Mouse (Mus musculus) mesoderm, embryonic 11.5 days (tissue): ENCODE data around the gene Iqck.

Source experiments
- DNase-seq: peaks from one replicate; pipeline ENCODE4 v3.0.0-alpha.2; 2012; ENCODE audit warnings: low read depth, low spot score

The Iqck gene

DNA sequence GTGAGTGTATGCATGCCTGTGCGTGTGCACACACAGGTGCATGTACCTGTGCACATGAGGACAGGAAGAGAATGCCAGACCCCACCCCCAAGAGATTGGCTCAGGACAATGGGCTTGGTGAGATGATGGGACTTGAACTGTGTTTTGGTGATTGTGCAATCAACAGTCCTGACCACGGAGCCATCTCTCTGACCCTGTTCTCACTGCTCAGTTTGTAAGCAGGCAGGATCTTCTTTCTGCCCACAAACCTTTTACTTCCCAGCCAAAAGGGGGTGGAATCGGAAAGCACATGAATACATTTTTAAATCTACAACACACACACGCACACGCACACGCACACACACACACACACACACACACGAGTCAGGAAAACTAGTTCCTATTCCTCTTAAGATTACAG lies 56.0 kb downstream of the Iqck start:
- DNase-seq: no peak

DNA sequence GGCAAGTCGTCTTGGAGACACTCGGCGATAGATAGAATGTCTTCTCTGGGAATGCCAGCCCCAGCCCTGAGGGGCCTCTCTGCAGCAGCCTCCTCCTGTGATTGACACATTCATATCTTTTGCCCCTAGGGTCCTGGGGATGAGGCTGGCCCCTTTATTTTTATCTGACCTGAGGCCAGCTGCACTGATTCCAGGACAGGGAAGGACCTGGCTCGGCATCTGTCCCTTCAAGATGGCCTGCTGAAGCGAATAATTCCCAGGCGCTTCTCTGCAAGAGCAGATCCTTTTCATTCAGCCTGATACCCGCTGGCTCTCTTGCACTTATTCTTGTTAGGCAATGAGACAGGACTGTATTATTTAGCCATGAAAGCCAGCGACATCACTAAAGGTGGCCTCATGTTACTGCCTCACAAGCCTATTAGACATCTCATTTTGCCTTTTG lies 56.5 kb downstream of the Iqck start:
- DNase-seq: peak; percentile 39

DNA sequence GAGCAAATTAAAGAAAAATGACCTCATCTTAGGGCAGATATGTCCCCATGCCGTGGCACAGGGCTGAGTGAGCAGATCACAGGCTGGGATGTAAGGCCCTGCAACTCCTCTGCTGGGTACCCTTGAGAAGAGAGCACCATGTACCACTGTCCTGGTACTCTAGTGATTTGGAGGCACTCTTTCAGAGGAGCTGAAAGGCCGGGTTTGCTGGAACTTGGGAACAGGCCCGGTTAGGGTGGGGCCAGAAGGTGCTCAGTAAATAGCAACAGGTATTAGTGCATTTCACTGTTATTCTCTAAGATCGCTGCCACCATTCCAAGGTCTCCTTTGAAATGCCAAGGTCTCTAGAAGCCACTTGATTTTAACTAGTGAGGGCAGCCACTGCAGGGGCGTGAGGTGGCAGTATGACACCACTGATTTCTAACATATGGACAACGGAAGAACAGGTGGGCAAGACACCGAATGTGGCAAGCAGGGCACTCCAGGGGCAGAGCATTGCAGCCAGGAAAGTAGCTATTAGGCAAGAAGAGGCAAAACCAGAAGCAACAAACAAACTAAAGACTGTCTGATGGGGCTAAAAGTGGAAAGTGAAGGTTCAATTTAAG lies 59.1 kb downstream of the Iqck start:
- DNase-seq: no peak

DNA sequence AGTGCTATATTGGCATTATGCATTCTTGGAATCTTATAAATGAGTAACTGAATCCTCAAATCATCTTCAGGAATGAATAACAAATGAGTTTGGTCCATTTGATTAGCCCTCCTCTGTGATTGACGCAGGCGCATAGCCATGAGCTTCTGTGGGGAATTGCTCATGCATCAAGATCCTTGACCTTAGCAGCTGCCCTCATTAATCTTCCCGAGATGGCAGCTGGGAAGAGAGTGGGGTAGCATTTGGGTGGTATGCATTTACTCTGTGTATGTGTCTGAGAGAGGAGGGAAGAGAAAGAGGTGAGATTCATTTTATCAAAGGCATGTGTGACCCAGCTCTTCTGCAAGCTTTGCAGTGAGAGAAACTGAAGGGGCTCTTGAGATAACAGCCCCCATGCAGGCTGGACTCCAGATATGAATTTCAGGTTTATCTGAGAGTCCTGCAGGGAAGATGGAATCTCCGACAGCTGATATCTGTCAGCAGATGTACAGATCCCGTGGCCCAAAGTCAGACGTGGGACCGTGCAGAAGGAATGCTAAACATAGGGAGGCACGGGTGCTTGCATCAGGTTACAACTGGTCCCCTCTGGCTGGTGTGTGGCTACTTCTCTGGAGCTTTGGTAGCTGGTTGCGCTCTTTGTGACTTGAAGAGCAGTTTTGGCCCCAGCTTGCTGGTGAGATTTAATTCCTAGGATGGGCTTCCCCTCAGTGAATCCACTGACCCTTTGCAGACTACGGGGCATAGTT lies 63.9 kb downstream of the Iqck start:
- peak; percentile 70 for DNase-seq

DNA sequence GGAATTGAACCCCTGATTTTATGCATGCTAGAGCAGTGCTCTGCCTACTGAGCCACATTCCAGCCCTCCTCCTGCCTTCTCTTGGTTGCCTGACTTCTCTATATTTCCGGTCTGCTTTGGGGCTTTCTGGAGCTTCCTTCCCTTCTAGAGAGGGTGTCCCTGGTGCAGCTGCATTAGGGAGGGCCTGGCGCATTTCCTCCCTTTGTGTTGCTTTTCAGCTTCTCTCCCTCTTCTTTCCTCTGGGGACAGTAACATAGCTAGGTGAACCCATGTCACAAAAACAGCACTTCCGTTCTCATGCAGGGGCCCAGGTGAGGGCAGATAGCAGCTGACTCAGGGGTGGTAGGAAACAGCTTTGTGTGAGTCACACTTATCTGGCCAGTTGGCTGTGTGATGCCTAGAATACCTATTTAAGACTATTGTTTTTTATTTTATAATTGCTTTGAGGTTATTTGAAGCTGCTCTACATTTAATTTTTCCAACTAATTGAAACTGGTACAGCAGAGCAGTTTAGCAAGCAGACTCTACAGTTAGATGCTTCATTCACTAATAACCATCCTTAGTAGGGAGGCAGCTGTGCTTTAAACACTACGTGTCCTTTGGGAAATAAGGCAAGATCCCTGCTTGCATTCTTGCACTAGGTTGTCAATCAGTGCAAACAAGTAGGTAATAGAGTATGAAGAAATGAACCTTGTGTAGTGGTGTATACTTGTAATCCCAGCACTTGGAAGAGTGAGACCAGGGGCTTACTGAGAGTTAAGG lies 67.1 kb downstream of the Iqck start:
- DNase-seq: no peak

DNA sequence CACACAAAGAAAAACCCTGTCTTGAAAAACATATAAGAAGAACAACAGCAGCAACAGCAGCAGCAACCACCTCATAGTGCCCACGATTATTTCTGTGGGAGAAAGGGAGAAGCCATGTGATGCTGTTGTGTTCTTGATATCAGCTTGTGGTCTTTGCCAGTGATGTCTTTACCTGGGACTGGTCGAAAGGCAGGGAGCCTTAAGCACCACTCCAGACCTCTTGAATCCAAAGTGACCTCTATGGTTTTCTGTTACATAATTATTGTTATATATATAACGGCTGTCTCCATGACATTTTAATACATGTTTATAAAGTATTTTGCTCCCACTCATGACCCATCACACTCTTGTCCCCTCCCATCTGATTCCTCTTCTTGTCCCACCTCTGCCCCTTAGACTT lies 70.0 kb downstream of the Iqck start:
- DNase-seq: no peak

DNA sequence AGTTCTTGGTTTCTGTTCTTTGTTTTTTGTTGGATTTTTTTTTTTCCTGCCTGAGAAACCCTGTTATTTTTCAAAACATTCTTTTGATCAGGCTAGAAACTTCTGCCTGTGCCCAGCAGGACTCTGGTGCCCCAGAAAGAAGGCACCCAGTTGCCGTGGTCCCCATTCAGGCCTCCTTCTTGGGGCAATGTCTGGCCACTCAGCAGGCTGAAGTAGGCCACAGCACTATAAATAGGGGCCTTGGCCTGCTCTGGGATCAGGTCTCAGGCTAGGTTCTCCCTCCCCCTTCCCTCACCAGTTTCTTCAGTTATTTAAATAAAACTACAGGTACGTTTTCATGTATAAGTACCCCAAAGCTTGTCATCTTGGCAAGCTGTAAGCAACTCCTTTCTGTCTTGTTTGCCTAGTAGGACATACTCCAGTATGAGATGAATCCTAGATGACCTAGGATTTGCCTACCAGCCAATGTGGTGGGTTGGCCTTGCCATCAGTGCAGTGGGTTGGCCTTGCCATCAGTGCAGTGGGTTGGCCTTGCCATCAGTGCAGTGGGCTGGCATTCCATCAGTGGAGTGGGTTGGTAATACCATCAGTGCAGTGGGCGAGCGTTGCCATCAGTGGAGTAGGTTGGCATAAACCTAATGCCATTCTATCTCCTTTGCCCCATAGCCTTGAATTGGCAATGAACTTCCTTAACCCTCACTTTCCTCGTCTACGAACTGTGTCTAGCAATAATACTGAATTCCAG lies 71.1 kb downstream of the Iqck start:
- no peak for DNase-seq

DNA sequence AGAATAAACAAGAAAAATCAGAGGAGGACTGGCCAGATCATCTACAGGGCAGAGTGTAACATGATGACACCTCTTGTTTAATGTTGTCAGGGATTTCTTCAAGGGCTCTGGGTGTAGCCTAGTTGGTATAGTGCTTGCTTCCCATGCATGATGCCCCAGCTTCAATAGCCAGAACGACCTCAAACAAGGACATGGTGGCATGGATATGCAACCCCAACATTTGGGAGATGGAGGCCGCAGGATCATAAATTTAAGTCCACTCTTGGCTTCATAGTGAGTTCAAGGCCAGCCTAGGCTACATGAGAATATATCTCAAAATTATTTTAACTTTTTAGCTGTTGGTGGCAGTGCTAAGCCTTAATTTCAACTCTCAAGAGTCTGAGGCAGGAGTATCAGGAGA lies 71.7 kb downstream of the Iqck start:
- no peak for DNase-seq

DNA sequence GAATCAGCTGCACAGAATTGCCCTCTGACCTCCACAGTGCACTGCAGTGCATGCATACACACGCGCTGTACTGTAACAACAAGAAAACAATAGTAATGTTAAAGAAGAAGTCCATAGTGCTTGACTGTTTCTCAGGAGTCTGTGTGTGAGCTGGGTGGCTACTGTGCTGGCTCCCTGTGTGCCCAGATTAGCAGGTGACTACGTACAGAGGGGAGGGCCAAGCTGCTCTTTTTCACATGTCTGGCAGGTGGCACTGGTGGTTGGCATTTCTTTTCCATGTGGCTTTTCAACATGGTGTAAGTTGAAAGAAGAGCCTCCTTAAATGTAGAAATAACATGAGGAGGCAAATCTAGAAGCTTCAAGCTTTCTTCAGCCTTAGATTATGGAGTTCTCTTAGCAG lies 72.8 kb downstream of the Iqck start:
- DNase-seq: no peak

DNA sequence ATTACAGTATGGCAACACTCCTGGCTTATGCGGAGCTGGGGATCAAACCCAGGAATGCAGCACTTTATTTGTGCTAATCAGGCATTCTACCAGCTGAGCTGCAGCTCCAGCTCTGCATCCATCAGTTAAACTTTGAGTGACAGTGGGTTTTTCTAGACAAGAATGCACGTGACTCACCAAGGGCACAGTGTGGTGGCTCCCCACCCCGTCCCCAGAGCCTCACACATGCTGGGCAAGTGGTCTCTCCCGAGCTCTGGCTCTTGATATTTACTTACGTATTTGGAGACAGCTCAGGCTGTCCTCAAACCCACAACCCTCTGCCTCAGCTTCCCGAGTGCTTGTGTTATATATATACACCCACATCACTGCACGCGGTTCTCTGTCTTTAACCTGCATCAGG lies 73.4 kb downstream of the Iqck start:
- no peak for DNase-seq

DNA sequence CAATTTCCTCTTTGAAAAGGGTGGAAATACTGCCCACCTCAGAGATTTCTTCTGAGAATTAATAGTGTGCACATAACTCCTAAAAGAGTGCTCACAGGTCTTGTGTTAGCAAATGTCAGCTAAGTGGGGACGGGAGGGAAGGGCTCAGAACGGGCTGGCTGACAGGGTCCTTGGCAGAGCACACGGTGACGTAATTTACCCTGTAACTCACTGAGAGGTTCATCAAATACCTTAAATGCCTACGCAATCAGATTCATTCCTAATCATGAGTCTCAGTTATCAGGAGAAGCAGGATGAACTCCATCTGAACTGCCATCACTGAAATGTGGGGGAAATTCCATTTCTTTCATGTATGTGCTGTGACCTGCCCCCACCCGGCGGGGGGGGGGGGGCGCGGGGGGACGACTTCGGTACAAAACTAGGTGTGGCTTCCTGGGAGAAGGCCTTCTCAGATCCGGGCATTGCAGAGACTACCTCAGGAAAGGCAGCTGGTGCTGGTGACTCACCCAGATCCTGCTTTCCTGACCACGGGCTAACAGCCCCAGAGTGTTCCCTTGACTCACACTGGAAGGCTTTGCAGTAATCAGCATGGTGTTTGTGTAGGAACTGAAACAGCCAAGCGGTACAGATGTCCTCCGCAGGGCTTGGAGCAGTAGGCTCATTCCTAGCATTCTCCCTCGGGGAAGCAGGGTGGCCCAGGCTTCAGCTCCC lies 74.2 kb downstream of the Iqck start:
- no peak for DNase-seq

DNA sequence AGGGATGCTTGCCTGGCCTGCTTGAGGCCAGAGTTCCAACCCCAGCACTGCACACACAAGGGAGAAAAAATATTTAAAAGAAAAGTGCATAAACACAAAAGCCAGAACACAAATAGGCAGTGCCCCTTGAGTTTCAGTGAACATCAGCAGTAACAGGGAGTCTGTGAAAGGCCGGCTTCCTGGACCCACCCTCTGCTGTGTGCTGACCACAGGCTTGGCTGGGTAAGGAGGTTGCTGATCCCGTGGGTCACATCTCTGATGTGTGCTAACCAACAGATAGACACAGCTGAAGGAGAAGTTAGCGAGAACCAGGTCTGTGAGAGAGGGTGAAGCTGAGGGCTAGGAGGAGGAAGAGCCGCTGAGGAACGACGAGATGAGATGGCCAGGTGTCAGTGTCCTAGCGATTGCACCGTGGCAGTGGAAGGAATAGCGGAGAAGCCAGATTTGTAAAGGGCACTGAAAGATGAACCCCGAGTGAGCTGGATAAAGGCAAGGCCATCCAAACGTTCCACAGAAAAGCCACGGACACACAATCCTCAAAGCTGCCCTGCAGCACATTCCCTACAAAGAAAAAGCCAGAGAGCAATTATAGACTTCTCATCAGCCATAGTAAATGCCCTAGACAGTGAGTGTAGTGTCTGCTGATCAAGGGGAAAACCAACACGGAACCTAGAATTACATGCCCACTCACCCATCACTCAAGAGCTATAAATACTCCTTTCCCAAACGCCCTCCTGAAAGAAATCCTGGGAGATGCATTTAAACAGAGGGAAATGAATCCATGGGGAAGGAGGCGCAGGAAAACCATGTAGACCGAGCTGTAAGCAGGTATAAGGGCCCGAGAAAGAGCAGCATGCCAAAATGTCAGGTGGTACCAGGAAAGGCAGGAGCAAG lies 76.2 kb downstream of the Iqck start:
- no peak for DNase-seq

DNA sequence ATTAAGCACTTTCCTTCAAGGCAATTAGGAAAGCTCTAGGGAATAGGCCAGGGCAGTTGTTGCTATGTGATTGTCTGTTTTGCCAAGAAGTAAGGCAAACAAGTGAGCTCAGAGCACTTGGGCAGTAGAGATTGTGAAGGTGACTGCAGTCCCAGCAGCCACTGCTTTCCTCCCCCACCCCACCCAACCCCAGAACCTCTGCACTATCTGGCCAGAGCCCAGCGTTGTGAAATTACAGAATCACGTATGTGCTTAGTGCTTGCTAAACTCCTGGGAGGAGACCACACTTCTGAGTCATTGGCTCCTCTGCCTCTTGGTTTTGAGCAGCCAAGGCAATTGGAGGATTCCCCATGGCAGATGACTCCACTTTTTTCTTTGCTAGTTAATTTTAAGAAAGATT lies 79.8 kb downstream of the Iqck start:
- DNase-seq: no peak

DNA sequence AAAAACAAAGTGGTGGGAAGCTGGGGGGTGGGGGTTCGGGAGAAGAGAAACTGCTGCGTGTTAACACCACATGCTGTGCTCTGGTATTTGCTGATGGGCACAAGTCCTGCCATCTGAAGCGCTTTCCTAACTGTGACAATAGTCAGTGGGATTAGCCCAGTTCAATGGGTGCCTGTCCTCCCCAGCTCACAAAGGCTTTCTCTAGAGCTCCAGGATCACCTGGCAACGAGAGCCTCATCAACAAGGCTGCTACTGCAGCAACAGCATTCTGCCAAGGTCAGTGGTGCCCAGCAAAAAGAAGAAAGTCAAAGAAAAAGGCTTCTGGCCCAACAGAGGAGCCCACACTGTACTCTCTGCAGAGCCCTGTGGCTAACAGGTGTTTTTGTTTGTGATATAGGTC lies 81.3 kb downstream of the Iqck start:
- DNase-seq: no peak

DNA sequence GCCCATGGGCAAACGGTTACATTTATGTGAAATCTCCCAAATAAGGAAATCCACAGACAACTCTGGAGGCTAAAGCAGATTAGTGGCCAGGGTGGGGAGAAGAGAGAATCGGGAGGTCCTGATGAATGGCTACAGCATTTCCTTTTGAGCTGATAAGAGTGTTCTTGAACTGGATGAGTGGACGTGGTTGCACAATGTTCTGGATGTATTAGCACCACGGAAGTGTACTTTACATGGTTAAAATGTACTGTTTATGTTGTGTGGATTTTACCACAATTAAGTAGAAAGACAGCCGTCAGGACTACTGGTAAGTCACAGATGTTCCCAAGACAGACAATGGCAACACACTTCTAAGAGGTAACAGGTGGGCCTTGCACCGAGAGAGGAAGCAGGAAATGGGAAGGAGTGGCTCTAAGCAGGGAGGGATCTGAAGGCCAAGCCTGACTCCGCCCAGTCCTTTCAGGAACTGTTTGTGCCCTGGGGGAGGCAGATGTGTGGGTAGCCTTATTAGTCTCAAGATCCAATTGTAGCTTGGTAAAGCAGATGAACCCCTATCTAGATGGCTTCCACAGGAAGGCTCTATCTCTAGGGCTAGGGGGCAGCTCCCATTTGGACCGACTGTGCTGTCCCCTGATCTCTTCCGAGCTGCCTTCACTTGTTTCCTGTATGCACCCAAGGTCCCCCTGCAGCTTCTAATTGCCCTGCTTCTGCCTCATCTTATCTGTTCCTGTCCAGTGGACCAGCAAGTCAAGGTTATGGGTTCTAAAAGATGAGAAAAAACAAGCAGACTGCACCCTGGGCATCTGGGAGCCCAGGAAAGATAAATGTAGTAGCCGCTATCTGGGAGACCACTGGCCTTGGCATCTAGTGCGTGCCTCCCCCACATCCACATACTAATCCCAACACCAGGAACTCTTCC lies 82.2 kb downstream of the Iqck start:
- DNase-seq: no peak

DNA sequence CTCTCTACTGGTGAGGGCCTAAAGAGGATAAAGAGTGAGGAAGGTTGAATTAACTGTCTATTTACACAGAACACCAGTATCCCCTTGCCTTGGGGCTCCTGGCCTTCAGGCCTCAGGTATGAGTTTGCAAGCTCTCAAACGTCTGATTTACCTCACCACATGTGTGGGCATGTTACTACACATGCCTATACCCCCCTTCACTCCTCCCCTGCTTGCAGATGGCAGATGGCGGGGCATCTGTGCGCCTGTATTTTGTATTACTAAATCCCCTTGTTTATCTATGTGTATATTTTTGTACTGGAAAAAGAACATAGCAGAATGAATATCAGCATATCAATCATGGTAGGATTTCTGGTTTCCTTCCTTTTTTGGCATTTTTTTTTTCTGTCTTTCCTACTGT lies 86.7 kb downstream of the Iqck start:
- no peak for DNase-seq

DNA sequence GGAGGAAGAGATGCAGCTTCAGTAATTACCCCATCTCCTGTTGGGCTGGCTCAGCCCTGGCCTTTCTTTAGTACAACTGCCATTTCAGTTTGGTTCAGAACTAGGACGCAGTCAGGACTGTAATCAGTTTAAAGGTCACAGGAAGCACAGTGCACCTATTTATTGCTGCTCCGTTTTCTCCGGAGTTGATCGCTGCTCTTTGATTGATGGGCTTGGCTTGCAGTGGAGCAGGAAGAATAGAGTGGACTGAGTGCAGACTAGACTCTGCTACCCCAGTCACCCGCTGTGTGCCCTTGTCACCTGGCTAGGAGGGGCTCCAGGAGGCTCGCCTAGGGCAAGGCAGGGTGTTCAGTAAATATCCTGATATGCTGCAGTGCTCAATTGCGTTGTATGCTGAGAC lies 87.6 kb downstream of the Iqck start:
- DNase-seq: no peak

DNA sequence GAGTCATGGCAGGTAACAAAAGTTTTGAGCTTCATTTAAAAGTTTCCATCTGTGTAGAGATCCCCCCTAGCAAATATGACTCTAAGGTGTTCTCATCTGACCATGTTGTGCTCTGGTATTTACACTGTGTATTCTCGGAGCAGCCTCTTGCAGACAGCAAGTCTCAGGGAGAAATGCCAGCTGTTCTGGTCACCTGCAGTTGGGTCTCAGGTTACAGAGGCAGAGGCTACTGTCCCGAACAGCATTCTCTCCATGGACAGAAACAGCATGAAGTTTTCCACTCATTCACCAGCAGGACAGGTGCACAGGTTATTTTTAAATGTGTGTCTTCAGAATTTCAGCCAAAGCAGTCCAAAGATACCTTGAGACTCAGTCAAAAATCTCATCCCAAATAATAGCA lies 89.3 kb downstream of the Iqck start:
- no peak for DNase-seq

DNA sequence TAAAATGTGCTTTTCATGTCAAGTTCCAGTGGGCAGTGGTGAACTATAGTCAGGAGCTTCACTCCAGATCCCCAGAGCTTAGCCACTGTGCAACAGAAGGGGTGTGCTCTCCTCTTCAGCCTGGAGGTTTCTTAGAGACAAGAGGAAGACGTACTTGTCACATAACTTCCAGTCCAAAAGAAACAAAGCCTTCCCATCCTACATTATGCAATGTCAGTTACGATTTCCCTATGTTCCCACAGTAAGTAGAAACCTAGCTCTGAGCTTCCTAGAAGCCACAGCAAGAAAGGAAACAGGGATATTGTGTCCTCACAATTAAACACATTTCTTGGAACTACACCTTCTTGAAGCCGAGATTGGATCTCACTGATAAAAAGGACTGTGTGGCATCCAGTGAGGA lies 91.7 kb downstream of the Iqck start:
- no peak for DNase-seq
